Mouse (Mus musculus): ENCODE data around the gene Cpa4. TPM values are rescaled to one million over a fixed set of nuclear protein-coding genes. Genes with fewer than 3 reads are reported as not detected.

The Cpa4 gene
- polyA plus RNA-seq, 1 experiment from 2014 or later: 0.77 TPM

DNA sequence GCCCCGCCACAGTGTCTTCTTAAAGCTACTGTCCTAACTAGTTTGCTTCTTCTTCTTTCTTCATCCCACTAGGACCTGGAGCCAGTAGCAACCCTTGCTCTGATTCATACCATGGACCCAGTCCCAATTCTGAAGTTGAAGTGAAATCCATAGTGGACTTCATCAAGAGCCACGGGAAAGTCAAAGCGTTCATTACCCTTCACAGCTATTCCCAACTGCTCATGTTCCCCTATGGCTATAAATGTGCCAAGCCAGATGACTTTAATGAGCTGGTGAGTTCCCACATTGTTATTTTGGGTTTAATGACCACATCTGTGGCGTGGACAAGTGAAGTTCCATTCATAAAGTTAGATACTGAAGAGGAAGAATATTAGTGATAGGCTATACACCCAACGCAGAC is 14.1 kb upstream of the Cpa4 start:
- H3K27ac ChIP-seq: no peak overlapping the region
- WGBS: 88% methylated on average over 5 of the region's 5 CpGs
- ATAC-seq: no peak

DNA sequence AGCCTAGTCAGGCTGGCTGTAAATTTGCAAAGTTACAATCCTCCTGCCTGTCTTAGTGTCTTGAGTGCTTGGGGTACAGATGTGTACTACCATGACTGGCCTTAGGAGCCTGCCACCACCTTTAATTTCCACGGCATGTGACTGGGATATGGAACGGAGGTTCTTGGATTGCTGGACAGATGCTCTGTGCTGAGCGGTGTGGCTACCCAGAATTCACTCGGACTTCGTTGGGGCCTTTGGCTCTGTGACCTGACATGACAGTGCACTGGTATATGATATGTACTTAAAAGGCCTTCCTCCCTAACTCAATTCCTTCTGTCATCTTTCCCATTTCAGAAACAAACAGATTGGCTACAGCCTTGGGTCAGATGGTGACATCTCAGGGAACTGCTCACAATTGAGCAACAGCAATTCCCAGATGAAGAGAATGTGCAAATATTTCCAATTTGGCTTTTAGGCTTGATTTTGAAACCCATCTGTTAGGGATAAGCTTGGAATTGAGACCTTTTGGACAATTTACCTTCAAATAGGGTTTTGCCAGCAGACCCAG is 13.5 kb upstream of the Cpa4 start:
- Histone ChIP-seq H3K4me3 (replicated peaks) (no peak overlapping the region), H3K4me1 (replicated peaks) (0 out of 2 replicates have a peak, but pooled peaks cover 5% of the 10 kb centered on the region), H3K4me2 (replicated peaks) (no peak overlapping the region), H3K9me3 (no peaks in the 10 kb centered on the region), H3K27ac (no peak overlapping the region), H3K9ac (no peak overlapping the region), H3K36me3 (no peaks in the 10 kb centered on the region), H3K27me3 (replicated peaks) (no peaks in the 10 kb centered on the region)
- WGBS: 92% methylated on average over 5 of the region's 5 CpGs
- no peak for ATAC-seq

More for the DNA sequence above, 14.1 kb upstream of the Cpa4 start:
- H3K9me3 ChIP-seq: no peaks in the 10 kb centered on the region
- no peaks in the 10 kb centered on the region for H3K27me3 ChIP-seq (replicated peaks)
- H3K4me2 ChIP-seq (replicated peaks): no peak overlapping the region
- H3K36me3 ChIP-seq: no peaks in the 10 kb centered on the region
- peaks cover 9% of the 10 kb centered on the region for H3K4me1 ChIP-seq (replicated peaks)
- H3K4me3 ChIP-seq (replicated peaks): no peak overlapping the region
- H3K9ac ChIP-seq: no peak overlapping the region

DNA sequence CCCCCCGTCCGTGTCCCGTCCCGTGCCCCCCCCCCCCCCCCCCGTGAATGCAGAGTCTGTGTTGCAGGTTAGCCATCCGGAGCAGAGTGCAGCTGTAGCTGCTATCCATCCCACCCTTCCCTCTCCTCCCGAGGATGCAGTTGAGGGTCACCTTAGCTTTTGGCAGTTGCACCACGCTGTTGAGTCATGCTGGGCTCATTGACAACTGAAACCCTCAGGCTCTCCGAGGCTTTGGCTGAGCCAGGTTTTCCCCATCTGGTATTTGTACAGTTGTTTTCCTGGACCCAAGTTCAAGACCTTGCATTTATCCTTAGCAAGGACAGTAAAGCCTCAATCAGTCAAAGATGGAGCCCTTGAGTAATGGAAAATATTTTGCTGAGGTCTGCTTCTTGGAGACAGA is 12.1 kb upstream of the Cpa4 start:
- Histone ChIP-seq H3K27me3 (replicated peaks) (no peaks in the 10 kb centered on the region), H3K9ac (no peak overlapping the region), H3K9me3 (no peaks in the 10 kb centered on the region), H3K4me1 (replicated peaks) (0 out of 2 replicates have a peak, but pooled peaks cover 5% of the 10 kb centered on the region), H3K27ac (no peak overlapping the region), H3K4me3 (replicated peaks) (no peak overlapping the region), H3K4me2 (replicated peaks) (no peak overlapping the region), H3K36me3 (no peaks in the 10 kb centered on the region)
- 20% methylated on average over 8 of the region's 9 CpGs for WGBS
- ATAC-seq: no peak

DNA sequence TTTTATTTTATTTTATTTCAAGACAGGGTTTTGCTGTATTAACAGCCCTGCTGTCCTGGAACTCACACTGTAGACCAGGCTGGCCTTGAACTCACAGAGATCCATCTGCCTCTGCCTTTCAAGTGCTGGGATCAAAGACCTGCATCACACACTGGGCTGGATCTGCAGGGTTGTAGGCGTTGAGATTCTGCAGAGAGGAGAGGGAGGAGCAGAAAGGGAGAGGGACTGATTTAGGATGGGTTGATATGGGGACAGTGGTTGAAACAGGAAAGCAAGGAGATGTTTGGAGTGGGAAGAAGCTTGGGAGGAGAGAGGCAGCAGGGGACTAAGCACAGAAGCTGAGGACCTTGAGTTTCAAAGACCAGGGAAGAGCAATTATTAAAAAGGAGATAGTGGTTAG is 8.4 kb upstream of the Cpa4 start:
- no peak overlapping the region for H3K9ac ChIP-seq
- no peak overlapping the region for H3K4me3 ChIP-seq (replicated peaks)
- no peak overlapping the region for H3K4me2 ChIP-seq (replicated peaks)
- H3K4me1 ChIP-seq (replicated peaks): no peaks in the 10 kb centered on the region
- no peaks in the 10 kb centered on the region for H3K36me3 ChIP-seq
- no peak overlapping the region for H3K27ac ChIP-seq
- 52% methylated on average over 1 of the region's 1 CpGs for WGBS
- no peaks in the 10 kb centered on the region for H3K27me3 ChIP-seq (replicated peaks)
- ATAC-seq: no peak
- no peaks in the 10 kb centered on the region for H3K9me3 ChIP-seq

DNA sequence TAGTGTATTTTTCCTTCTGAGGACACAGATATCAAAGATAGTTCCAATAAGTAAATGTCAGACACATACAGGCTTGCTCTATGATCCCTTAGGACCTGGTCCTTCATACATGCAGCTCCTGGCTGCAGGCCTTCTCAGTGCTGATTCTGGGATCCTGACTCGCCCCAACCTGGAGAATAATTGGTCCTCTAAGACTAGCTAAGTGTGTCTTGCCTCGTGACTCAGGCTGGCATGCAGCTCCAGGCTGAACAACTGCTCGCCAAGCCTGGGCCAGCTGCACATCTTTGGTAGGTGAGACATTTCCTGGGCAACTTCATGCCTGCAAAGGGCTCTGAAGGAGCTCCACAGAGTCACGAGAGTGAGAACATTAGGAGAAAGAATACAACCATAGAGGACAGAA is 6.0 kb upstream of the Cpa4 start:
- Histone ChIP-seq H3K4me3 (replicated peaks) (no peak overlapping the region), H3K27me3 (replicated peaks) (no peaks in the 10 kb centered on the region), H3K27ac (no peak overlapping the region), H3K4me1 (replicated peaks) (no peaks in the 10 kb centered on the region), H3K9me3 (no peaks in the 10 kb centered on the region), H3K4me2 (replicated peaks) (no peak overlapping the region), H3K36me3 (no peaks in the 10 kb centered on the region), H3K9ac (no peak overlapping the region)
- 71% methylated on average over 4 of the region's 4 CpGs for WGBS
- ATAC-seq: no peak

DNA sequence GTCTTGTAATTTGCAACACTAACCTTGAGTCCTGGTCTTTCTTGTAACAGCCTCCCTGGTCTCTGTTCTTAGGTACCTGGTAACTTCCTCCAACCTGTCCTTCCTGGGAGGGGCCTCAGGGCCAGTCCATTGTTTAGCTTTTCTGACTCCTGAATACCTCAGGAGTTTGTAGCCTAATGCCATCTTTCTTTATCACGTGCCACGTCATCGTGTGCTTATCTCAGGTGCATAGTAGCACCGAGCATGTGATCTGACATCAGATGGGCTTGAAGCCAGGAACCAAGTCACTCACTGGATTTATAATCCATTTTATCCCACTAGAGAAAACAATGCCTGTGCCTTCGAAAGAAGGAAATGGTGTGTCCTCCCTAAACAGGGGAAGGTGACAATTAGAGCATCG is 4.6 kb upstream of the Cpa4 start:
- Histone ChIP-seq H3K4me3 (replicated peaks) (no peak overlapping the region), H3K9me3 (no peaks in the 10 kb centered on the region), H3K27ac (no peak overlapping the region), H3K27me3 (replicated peaks) (no peaks in the 10 kb centered on the region), H3K36me3 (no peaks in the 10 kb centered on the region), H3K4me1 (replicated peaks) (no peaks in the 10 kb centered on the region), H3K4me2 (replicated peaks) (no peak overlapping the region), H3K9ac (no peak overlapping the region)
- 60% methylated on average over 6 of the region's 6 CpGs for WGBS
- peak; percentile 70 for ATAC-seq

DNA sequence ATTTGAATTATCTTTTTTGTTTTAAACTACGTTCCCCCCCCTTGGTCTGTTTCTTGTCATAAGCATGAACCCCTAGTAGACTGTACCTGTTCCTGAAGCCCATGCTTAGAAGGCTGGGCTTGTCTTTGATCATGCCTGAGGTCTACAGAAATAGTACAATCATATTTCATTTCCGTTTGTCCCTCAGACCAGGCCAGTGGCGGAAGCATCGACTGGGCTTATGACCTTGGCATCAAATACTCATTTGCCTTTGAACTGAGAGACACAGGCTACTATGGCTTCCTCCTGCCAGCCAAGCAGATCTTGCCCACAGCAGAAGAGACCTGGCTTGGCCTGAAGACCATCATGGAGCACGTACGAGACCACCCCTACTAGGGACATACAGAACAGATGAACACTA is 4.1 kb upstream of the Cpa4 start:
- H3K4me1 ChIP-seq (replicated peaks): no peaks in the 10 kb centered on the region
- no peak overlapping the region for H3K27ac ChIP-seq
- WGBS: 89% methylated on average over 6 of the region's 6 CpGs
- no peaks in the 10 kb centered on the region for H3K36me3 ChIP-seq
- H3K4me3 ChIP-seq (replicated peaks): no peak overlapping the region
- no peaks in the 10 kb centered on the region for H3K27me3 ChIP-seq (replicated peaks)
- H3K9me3 ChIP-seq: no peaks in the 10 kb centered on the region
- no peak overlapping the region for H3K4me2 ChIP-seq (replicated peaks)
- no peak for ATAC-seq
- no peak overlapping the region for H3K9ac ChIP-seq

DNA sequence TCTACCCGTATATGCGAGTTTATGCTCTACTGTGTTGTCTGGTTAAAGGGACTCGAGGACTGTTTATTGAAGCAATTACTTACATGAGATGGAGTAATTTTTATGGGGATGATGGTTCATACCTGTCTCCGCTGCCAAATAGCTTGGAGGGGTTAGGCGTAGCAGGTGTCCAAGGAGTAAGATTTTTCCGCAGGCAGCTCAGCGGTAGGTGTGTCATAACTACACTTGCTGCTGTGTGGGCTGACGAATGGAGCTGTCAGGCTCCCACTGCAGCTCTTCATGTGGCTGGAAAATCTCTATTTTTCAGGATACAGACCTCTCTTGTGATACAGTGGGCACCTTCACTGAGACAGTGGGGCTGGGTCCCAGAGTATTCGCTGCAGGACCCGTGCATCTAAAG is 1.2 kb downstream of the Cpa4 start:
- H3K9me3 ChIP-seq: no peaks in the 10 kb centered on the region
- H3K36me3 ChIP-seq: no peaks in the 10 kb centered on the region
- no peaks in the 10 kb centered on the region for H3K27me3 ChIP-seq (replicated peaks)
- H3K4me1 ChIP-seq (replicated peaks): 0 out of 2 replicates have a peak, but pooled peaks cover 5% of the 10 kb centered on the region
- WGBS: 69% methylated on average over 10 of the region's 10 CpGs
- H3K4me3 ChIP-seq (replicated peaks): no peak overlapping the region
- H3K9ac ChIP-seq: no peak overlapping the region
- no peak overlapping the region for H3K27ac ChIP-seq
- no peak for ATAC-seq
- no peak overlapping the region for H3K4me2 ChIP-seq (replicated peaks)

DNA sequence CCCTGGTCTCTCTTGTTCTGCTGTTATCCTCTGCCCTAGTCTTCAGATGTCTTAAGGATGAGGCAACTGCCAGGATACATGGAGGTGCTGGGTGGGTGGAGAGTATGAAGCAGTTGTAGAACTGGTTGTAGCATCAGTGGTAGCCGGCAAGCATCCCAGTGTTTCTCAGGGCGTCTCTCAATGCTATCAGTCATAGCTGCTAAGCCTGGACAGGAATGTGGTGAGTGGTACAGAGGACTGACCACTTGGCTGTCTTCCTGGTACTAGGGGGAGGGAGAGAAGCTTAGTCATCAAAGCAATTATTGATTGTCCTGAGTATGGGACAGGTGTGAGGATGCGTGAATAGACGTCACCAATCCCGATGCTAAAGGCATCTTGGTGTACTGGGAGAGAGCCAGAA is 1.8 kb downstream of the Cpa4 start:
- ATAC-seq: no peak
- no peaks in the 10 kb centered on the region for H3K36me3 ChIP-seq
- no peak overlapping the region for H3K27ac ChIP-seq
- H3K4me3 ChIP-seq (replicated peaks): no peak overlapping the region
- H3K9me3 ChIP-seq: no peaks in the 10 kb centered on the region
- 79% methylated on average over 5 of the region's 5 CpGs for WGBS
- H3K4me1 ChIP-seq (replicated peaks): 0 out of 2 replicates have a peak, but pooled peaks cover 5% of the 10 kb centered on the region
- H3K9ac ChIP-seq: no peak overlapping the region
- no peaks in the 10 kb centered on the region for H3K27me3 ChIP-seq (replicated peaks)
- H3K4me2 ChIP-seq (replicated peaks): no peak overlapping the region

DNA sequence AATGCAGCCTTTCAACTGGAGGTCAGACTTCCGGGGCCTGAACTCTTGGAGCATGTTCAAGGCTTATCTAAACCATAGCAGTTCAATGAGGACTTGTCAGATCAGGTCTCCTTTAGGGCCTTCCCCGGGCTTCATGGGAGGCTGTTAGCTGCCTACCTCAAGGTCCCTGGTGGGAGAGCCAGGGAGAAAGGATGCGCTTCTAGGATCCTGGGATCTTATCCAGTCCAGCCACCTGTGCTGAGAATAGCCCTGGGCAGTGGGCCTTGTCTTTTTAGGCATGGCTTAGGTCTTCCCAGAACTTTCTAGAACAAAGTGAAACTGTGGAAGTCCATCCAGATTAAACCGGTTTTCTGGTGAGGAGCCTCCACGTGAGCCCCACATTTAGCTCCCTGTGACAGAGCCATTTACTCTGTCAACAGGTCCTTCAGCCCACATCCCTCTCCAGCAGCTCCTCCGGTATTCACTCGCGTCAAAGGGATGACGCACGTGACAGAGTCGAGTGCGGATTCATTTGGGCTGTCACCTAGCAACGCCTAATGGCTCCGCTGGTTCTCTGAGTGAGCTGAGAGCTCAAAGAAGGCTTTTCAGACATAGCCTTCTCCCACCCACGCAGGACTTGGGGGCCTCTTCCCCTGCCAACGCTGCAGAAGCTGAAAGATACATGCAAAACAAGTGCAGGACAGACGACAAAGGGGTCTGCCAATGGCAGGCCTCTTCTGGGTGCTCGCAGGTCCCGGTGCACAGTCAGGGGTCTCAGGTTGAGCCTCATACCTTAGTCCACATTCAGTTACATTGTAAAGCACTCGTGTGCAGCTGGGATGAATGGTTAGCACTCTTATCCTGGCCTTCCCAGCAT is 4.5 kb downstream of the Cpa4 start:
- Histone ChIP-seq H3K36me3 (no peaks in the 10 kb centered on the region), H3K27me3 (replicated peaks) (no peaks in the 10 kb centered on the region), H3K9ac (no peak overlapping the region), H3K27ac (peak overlapping the region; percentile 75), H3K4me2 (replicated peaks) (no peak overlapping the region), H3K9me3 (no peaks in the 10 kb centered on the region), H3K4me3 (replicated peaks) (no peak overlapping the region), H3K4me1 (replicated peaks) (0 out of 2 replicates have a peak, but pooled peaks cover 5% of the 10 kb centered on the region)
- peak; percentile 53; the same call in 1 of the 2 replicates for ATAC-seq
- 55% methylated on average over 20 of the region's 20 CpGs for WGBS

DNA sequence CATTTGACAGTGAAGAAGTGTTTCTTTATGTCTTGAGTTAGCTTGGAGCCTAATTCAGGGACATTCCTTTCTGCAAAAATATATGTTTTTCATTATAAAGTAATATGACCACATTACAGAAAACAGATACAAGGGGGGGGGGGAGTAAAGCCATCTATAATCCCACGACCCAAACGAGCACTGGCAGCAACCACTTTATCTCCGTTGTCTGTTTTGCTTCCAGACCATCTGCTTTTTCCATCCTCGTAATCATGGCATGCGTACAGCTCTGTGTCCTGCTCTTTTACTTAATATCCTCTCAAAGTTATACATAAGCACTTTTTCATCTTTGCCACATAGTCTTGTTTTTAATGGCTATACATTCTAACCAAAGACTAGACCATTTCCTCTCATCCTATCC is 5.2 kb downstream of the Cpa4 start:
- Histone ChIP-seq H3K9ac (no peak overlapping the region), H3K36me3 (no peaks in the 10 kb centered on the region), H3K4me2 (replicated peaks) (no peak overlapping the region), H3K27ac (peak overlapping the region; percentile 75; the same call in 1 of the 2 replicates), H3K4me3 (replicated peaks) (no peak overlapping the region), H3K4me1 (replicated peaks) (0 out of 2 replicates have a peak, but pooled peaks cover 5% of the 10 kb centered on the region), H3K27me3 (replicated peaks) (no peaks in the 10 kb centered on the region), H3K9me3 (no peaks in the 10 kb centered on the region)
- WGBS: 41% methylated on average over 5 of the region's 5 CpGs
- ATAC-seq: peak; percentile 63

DNA sequence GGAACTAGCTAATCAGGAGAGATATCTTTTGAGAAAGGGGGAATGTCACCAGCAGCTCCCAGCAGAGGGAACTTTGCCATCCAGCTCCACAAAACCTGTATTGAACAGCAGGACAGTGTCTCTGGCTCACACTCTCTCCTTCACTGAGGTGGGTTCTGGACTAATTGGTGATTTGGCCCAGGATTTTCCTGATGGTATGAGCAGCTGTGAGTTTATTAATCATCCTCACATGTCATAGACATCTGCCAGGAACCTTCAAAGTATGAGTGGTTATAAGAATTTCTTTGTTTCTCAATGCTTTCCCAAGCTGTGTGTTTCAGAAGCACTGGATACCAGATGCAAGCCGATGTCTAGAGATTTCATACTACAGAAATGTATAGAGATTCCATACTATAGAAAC is 6.8 kb downstream of the Cpa4 start:
- no peak overlapping the region for H3K27ac ChIP-seq
- no peak overlapping the region for H3K4me2 ChIP-seq (replicated peaks)
- H3K27me3 ChIP-seq (replicated peaks): no peaks in the 10 kb centered on the region
- ATAC-seq: no peak
- no peaks in the 10 kb centered on the region for H3K36me3 ChIP-seq
- H3K9me3 ChIP-seq: no peaks in the 10 kb centered on the region
- no peak overlapping the region for H3K4me3 ChIP-seq (replicated peaks)
- H3K4me1 ChIP-seq (replicated peaks): 0 out of 2 replicates have a peak, but pooled peaks cover 5% of the 10 kb centered on the region
- WGBS: 94% methylated on average over 1 of the region's 1 CpGs
- no peak overlapping the region for H3K9ac ChIP-seq

Measured in intestine, embryonic 15.5 days (tissue).